Mouse (Mus musculus) NIH3T3 (cell line): ENCODE measurements at regions not wholly inside any gene's neighbourhood (a gene's known extent, or its start where the extent isn't known, plus 50 kb on each side); places are given as distances from the start of the nearest gene placed in this dataset.

Source experiments
- DNase-seq: peaks from one replicate; pipeline ENCODE4 v3.0.0-alpha.2; 2012; ENCODE audit warnings: low read depth

GRCm38 (mm10) chr12:10572378-10572650, 181.7 kb downstream of the Rdh14 start:
- DNase-seq, result no peak

- DNase-seq, result no peak
Observed at GRCm38 (mm10) chr12:10573381-10573780, 182.8 kb downstream of the Rdh14 start.

- DNase-seq, result peak; percentile 22
Observed at GRCm38 (mm10) chr12:10582840-10583614, 192.5 kb downstream of the Rdh14 start.

- DNase-seq, result no peak
Observed at GRCm38 (mm10) chr12:10584026-10584425, 193.5 kb downstream of the Rdh14 start.

- peak; percentile 95 for DNase-seq
Observed at GRCm38 (mm10) chr12:10589537-10589936, 199.0 kb downstream of the Rdh14 start.

GRCm38 (mm10) chr12:10597976-10598746, 207.6 kb downstream of the Rdh14 start:
- DNase-seq, result peak; percentile 82

GRCm38 (mm10) chr12:10600111-10600510, 209.5 kb downstream of the Rdh14 start:
- no peak for DNase-seq

- no peak for DNase-seq
Observed at GRCm38 (mm10) chr12:10618319-10618718, 227.7 kb downstream of the Rdh14 start.

GRCm38 (mm10) chr12:10620541-10620940, 230.0 kb downstream of the Rdh14 start:
- no peak for DNase-seq

GRCm38 (mm10) chr12:10638591-10638990, 248.0 kb downstream of the Rdh14 start:
- DNase-seq, result no peak

GRCm38 (mm10) chr12:10654466-10655184, 264.1 kb downstream of the Rdh14 start:
- no peak for DNase-seq

GRCm38 (mm10) chr12:10655185-10655544, 264.6 kb downstream of the Rdh14 start:
- no peak for DNase-seq

GRCm38 (mm10) chr12:10658826-10659225, 268.3 kb downstream of the Rdh14 start:
- DNase-seq, result no peak

GRCm38 (mm10) chr12:10686747-10687146, 296.2 kb downstream of the Rdh14 start:
- no peak for DNase-seq
